Mouse (Mus musculus) liver, adult 2 months (tissue): ENCODE data around the gene Rln1. TPM values are rescaled to one million over a fixed set of nuclear protein-coding genes. Genes with fewer than 3 reads are reported as not detected.

Experiments used
- DNase-seq: peaks from one replicate; pipeline ENCODE4 v3.0.0-alpha.2; 2011; ENCODE audit warnings: low read depth, low spot score; ENCODE audit errors: extremely low read depth
- H3K27ac ChIP-seq: fragments of 200-500 bp; replicated peaks from 2 replicates; pipeline ENCODE4 v1.5.1; 2012; ENCODE audit warnings: low read depth, mild to moderate bottlenecking, control low read depth, inconsistent platforms, low read length; ENCODE audit not compliant: insufficient read depth
- H3K27me3 ChIP-seq: fragments of 200-500 bp; 2 replicates; pipeline ENCODE4 v1.6.1; 2012; ENCODE audit warnings: mild to moderate bottlenecking, moderate library complexity, low read length, inconsistent platforms; ENCODE audit not compliant: control insufficient read depth, insufficient read depth
- H3K36me3 ChIP-seq: fragments of 200-500 bp; 2 replicates; pipeline ENCODE4 v1.6.1; 2012; ENCODE audit warnings: low read length, inconsistent platforms; ENCODE audit not compliant: control insufficient read depth, insufficient read depth
- H3K4me1 ChIP-seq: fragments of 200-500 bp; 2 replicates; pipeline ENCODE4 v1.6.1; 2011; ENCODE audit warnings: low read length; ENCODE audit not compliant: control insufficient read depth, insufficient read depth
- H3K4me3 ChIP-seq: fragments of 200-500 bp; 2 replicates; pipeline ENCODE4 v1.5.1; 2011; ENCODE audit warnings: low read depth, mild to moderate bottlenecking, control low read depth, low read length, moderate library complexity; ENCODE audit not compliant: insufficient read depth
- H3K79me2 ChIP-seq: fragments of 200-500 bp; 2 replicates; pipeline ENCODE4 v1.6.1; 2012; ENCODE audit warnings: inconsistent platforms, mild to moderate bottlenecking, low read length, moderate library complexity; ENCODE audit not compliant: control insufficient read depth, insufficient read depth
- H3K9ac ChIP-seq: fragments of 200-500 bp; 2 replicates; pipeline ENCODE4 v1.6.1; 2012; ENCODE audit warnings: low read depth, mild to moderate bottlenecking, control low read depth, inconsistent platforms, low read length
- CTCF ChIP-seq: fragments of 200-500 bp; IDR thresholded peaks from 2 replicates; pipeline ENCODE4 v1.5.1; 2011; ENCODE audit warnings: low read depth, low read length, control low read depth
- POLR2A ChIP-seq: fragments of 200-500 bp; IDR thresholded peaks from 2 replicates; pipeline ENCODE4 v1.6.1; 2011; ENCODE audit warnings: low read length, control low read depth; ENCODE audit not compliant: insufficient read depth; ENCODE audit errors: extremely low read depth
- WGBS: fragments of 180-500 bp; shearing (Covaris S2); methylation state at CpG from one replicate; pipeline ENCODE4 v1.1.7; 2018; 5-methylcytosine and 5-hydroxymethylcytosine counted together
- polyA plus RNA-seq: library from polyadenylated mRNA; depleted of rRNA; stranded (reverse); fragments of >200 nt; gene quantifications from 2 replicates; pipeline ENCODE4 v1.2.3, GENCODE M21; 2012; rRNA removed
- total RNA-seq: library from RNA; depleted of rRNA; stranded (reverse); fragments of >200 nt; gene quantifications from 2 replicates; pipeline ENCODE4 v1.2.3, GENCODE M21; 2014; rRNA removed

Rln1 gene
- total and polyA plus RNA-seq, 2 experiments = not detected

DNA sequence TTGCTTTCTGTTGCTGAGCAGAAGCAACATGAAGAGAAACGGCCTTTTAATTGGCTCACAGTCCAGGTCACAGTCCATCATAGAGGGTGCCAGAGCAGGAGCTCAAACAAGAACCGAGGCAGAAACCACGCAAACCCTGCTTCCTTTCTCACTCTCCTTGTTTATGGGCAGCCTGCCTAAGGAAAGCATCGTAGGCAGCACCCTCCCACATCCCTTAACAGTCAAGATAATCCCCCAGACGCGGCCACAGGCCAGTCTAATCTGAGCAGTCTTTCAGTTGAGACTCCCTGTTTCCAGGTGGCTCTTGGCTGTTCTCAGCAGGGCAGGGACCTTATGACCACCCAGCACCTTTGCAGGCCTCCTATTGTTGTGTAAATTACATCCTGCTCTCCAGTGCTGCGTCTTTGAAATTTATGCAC, 49.0 kb downstream of the Rln1 start:
- DNase-seq = peak; percentile 76
- no peaks in the 10 kb centered on the region for H3K79me2 ChIP-seq
- H3K27me3 ChIP-seq = no peaks in the 10 kb centered on the region
- H3K4me1 ChIP-seq = peaks cover 2% of the 10 kb centered on the region; the same call in 1 of the 2 replicates
- H3K4me3 ChIP-seq = no peak overlapping the region
- H3K9ac ChIP-seq = no peak overlapping the region
- WGBS = 48% methylated on average over 7 of the region's 7 CpGs
- peaks cover 20% of the 10 kb centered on the region for H3K36me3 ChIP-seq
- TF ChIP-seq POLR2A (no peak), CTCF (no peak)
- no peak overlapping the region for H3K27ac ChIP-seq

Other genes with a start within 250 kb of the Rln1 start
- 117 and 132 TPM in 2 replicates for gene Rcl1, start 233.3 kb downstream of the Rln1 start, total RNA-seq
- 75.7 and 87.8 TPM in 2 replicates for gene Rcl1, start 233.3 kb downstream of the Rln1 start, polyA plus RNA-seq
- 11.9 and 13.0 TPM in 2 replicates for gene Jak2, start 82.8 kb downstream of the Rln1 start, total RNA-seq
- gene Jak2, start 82.8 kb downstream of the Rln1 start, polyA plus RNA-seq = 1.6 and 2.1 TPM in 2 replicates
- gene Insl6, start 9.3 kb downstream of the Rln1 start, total RNA-seq = 0.20 and 1.2 TPM in 2 replicates
- 0.13 and 0.66 TPM in 2 replicates for gene Insl6, start 9.3 kb downstream of the Rln1 start, polyA plus RNA-seq
- gene Plgrkt, start 32.7 kb upstream of the Rln1 start, total RNA-seq = 11.5 and 14.0 TPM in 2 replicates
- gene Plgrkt, start 32.7 kb upstream of the Rln1 start, polyA plus RNA-seq = 9.4 and 14.8 TPM in 2 replicates
- gene Cd274, start 32.8 kb upstream of the Rln1 start, total RNA-seq = 2.1 TPM in 2 replicates
- 1.00 and 1.2 TPM in 2 replicates for gene Cd274, start 32.8 kb upstream of the Rln1 start, polyA plus RNA-seq
- gene Pdcd1lg2, start 76.2 kb upstream of the Rln1 start, total RNA-seq = 0.13 and 0.18 TPM in 2 replicates
- gene Pdcd1lg2, start 76.2 kb upstream of the Rln1 start, polyA plus RNA-seq = 0.05 and 0.11 TPM in 2 replicates
- gene Ric1, start 187.6 kb upstream of the Rln1 start, total RNA-seq = 39.3 and 41.5 TPM in 2 replicates
- gene Ric1, start 187.6 kb upstream of the Rln1 start, polyA plus RNA-seq = 4.7 and 5.4 TPM in 2 replicates